Mouse (Mus musculus) liver, embryonic 14.5 days (tissue): ENCODE data around the gene Bace1. TPM values are rescaled to one million over a fixed set of nuclear protein-coding genes. Genes with fewer than 3 reads are reported as not detected.

Source experiments
- ATAC-seq: fragments of 200-750 bp; cut with Nextera tagmentation; 2 replicates; pipeline ENCODE4 v1.8.0; 2017; ENCODE audit warnings: moderate number of reproducible peaks, mild to moderate bottlenecking, moderate library complexity; ENCODE audit not compliant: insufficient read depth
- DNase-seq, 3 experiments: peaks; one replicate each; pipeline ENCODE4 v3.0.0-alpha.2; 2012 to 2013; ENCODE audit warnings: low read depth in 3 of 3, low spot score in 3 of 3
- H3K27ac ChIP-seq: fragments of 300-500 bp; sonication (generic); 2 replicates; pipeline ENCODE4 v1.5.1; 2014; ENCODE audit warnings: moderate library complexity, mild to moderate bottlenecking, control low read depth, inconsistent platforms
- H3K27me3 ChIP-seq: fragments of 300-500 bp; sonication (generic); 2 replicates; pipeline ENCODE4 v1.6.1; 2014; ENCODE audit warnings: mild to moderate bottlenecking, low read length, moderate library complexity; ENCODE audit not compliant: control insufficient read depth, insufficient read depth
- H3K36me3 ChIP-seq: fragments of 300-500 bp; sonication (generic); replicated peaks from 2 replicates; pipeline ENCODE4 v1.6.1; 2014; ENCODE audit warnings: low read depth; ENCODE audit not compliant: control insufficient read depth, insufficient read depth
- H3K4me1 ChIP-seq, 2 experiments: fragments of 200-500 bp in 1 of 2; fragments of 300-500 bp in 1 of 2; sonication (generic) in 1 of 2; replicated peaks; 2 replicates each; pipeline ENCODE4 v1.6.1; 2012 to 2014; ENCODE audit warnings: antibody characterized with exemption in 1 of 2, inconsistent platforms in 1 of 2, low read length in 1 of 2; ENCODE audit not compliant: control insufficient read depth in 2 of 2, insufficient read depth in 2 of 2
- H3K4me2 ChIP-seq: fragments of 300-500 bp; sonication (generic); 2 replicates; pipeline ENCODE4 v1.6.1; 2014; ENCODE audit warnings: low read depth, mild to moderate bottlenecking, control low read depth, moderate library complexity
- H3K4me3 ChIP-seq, 2 experiments: fragments of 200-500 bp in 1 of 2; fragments of 300-500 bp in 1 of 2; sonication (generic) in 1 of 2; 2 replicates each; pipeline ENCODE4 v1.5.1; 2012 to 2014; ENCODE audit warnings: low read depth in 2 of 2, low read length in 2 of 2, mild to moderate bottlenecking in 2 of 2, control low read depth in 1 of 2, inconsistent platforms in 1 of 2, moderate library complexity in 1 of 2; ENCODE audit not compliant: insufficient read depth in 1 of 2
- H3K9ac ChIP-seq: fragments of 300-500 bp; sonication (generic); replicated peaks from 2 replicates; pipeline ENCODE4 v1.6.1; 2014; ENCODE audit warnings: mild to moderate bottlenecking, control low read depth, moderate library complexity
- H3K9me3 ChIP-seq: fragments of 300-500 bp; sonication (generic); 2 replicates; pipeline ENCODE4 v1.6.1; 2016; ENCODE audit warnings: low read length, mixed read lengths; ENCODE audit not compliant: control insufficient read depth
- CTCF ChIP-seq: IDR thresholded peaks from 2 replicates; pipeline ENCODE4 v1.5.1; 2016; ENCODE audit warnings: antibody characterized with exemption, low read depth, control low read depth
- EP300 ChIP-seq: IDR thresholded peaks from 2 replicates; pipeline ENCODE4 v1.6.1; 2016; ENCODE audit warnings: antibody characterized with exemption, low read depth
- WGBS: fragments of 180-500 bp; shearing (Covaris S2); extraction: QIAGEN DNeasy Blood & Tissue Kit; methylation state at CpG from one replicate; pipeline ENCODE4 v1.1.7; 2014; ENCODE audit not compliant: insufficient replicate concordance; 5-methylcytosine and 5-hydroxymethylcytosine counted together
- polyA plus RNA-seq, 2 experiments: library from polyadenylated mRNA; depleted of rRNA in 1 of 2; stranded (reverse) in 1 of 2; unstranded in 1 of 2; fragments of >200 nt; fragmentation: Nextera tagmentation in 1 of 2; extraction: Ambion mirVana in 1 of 2; gene quantifications; 2 replicates each; pipeline versions ENCODE4 v1.2.1 to v1.2.3; 2012 to 2014

The Bace1 gene
- polyA plus RNA-seq, 2 experiments, result 3.1 to 3.6 TPM

GRCm38 (mm10) chr9:45846891-45847460 is 8.6 kb downstream of the Bace1 start:
- Histone ChIP-seq H3K4me2 (no peak overlapping the region), H3K4me3 (no peak overlapping the region), H3K27ac (no peak overlapping the region), H3K4me1 (peaks cover 0 to 38% of the 10 kb centered on the region in 2 experiments; a peak in 3 of 4 replicates), H3K9ac (no peak overlapping the region), H3K9me3 (no peaks in the 10 kb centered on the region), H3K27me3 (no peaks in the 10 kb centered on the region), H3K36me3 (no peaks in the 10 kb centered on the region)
- DNase-seq (no peak), ATAC-seq (no peak)
- WGBS, result 31% methylated on average over 5 of the region's 5 CpGs
- no peak for TF ChIP-seq CTCF
- no peak for TF ChIP-seq EP300

GRCm38 (mm10) chr9:45849528-45850408 is 11.4 kb downstream of the Bace1 start:
- no peaks in the 10 kb centered on the region for H3K27me3 ChIP-seq
- no peak overlapping the region for H3K9ac ChIP-seq
- H3K4me3 ChIP-seq, result no peak overlapping the region
- H3K36me3 ChIP-seq, result no peaks in the 10 kb centered on the region
- H3K27ac ChIP-seq, result no peak overlapping the region
- WGBS, result 57% methylated on average over 9 of the region's 9 CpGs
- ATAC-seq, result no peak
- no peak overlapping the region for H3K4me2 ChIP-seq
- peaks cover 0 to 34% of the 10 kb centered on the region in 2 experiments; a peak in 2 of 4 replicates for H3K4me1 ChIP-seq
- TF ChIP-seq CTCF, result no peak
- TF ChIP-seq EP300, result no peak
- no peaks in the 10 kb centered on the region for H3K9me3 ChIP-seq
- DNase-seq, result no peak

- 68% methylated on average over 8 of the region's 8 CpGs for WGBS
- peak; percentile 59; the same call in 1 of the 2 replicates for ATAC-seq
- no peak overlapping the region; the same call in 1 of the 2 replicates for H3K9ac ChIP-seq
- H3K4me1 ChIP-seq, result peaks cover 0 to 34% of the 10 kb centered on the region in 2 experiments; a peak in 2 of 4 replicates
- H3K9me3 ChIP-seq, result no peaks in the 10 kb centered on the region
- H3K27me3 ChIP-seq, result no peaks in the 10 kb centered on the region
- no peak overlapping the region for H3K4me3 ChIP-seq
- peak overlapping the region; percentile 18; the same call in 1 of the 2 replicates for H3K4me2 ChIP-seq
- H3K36me3 ChIP-seq, result no peaks in the 10 kb centered on the region
- no peak for DNase-seq
- no peak overlapping the region; the same call in 1 of the 2 replicates for H3K27ac ChIP-seq
- TF ChIP-seq CTCF (no peak), EP300 (no peak)
These were observed 12.3 kb downstream of the Bace1 start for GRCm38 (mm10) chr9:45850528-45851155.

- H3K9me3 ChIP-seq, result no peaks in the 10 kb centered on the region
- WGBS, result 13% methylated on average over 5 of the region's 5 CpGs
- H3K4me2 ChIP-seq, result peak overlapping the region; percentile 18; the same call in 1 of the 2 replicates
- no peak for DNase-seq
- ATAC-seq, result no peak
- H3K9ac ChIP-seq, result no peak overlapping the region
- peaks cover 0 to 34% of the 10 kb centered on the region in 2 experiments; a peak in 2 of 4 replicates for H3K4me1 ChIP-seq
- H3K4me3 ChIP-seq, result no peak overlapping the region
- TF ChIP-seq CTCF (no peak), EP300 (no peak)
- H3K27me3 ChIP-seq, result no peaks in the 10 kb centered on the region
- H3K27ac ChIP-seq, result no peak overlapping the region
- no peaks in the 10 kb centered on the region for H3K36me3 ChIP-seq
These were observed 12.9 kb downstream of the Bace1 start for GRCm38 (mm10) chr9:45851330-45851729.
